Mouse (Mus musculus): ENCODE measurements around the gene Arsj. TPM values are rescaled to one million over a fixed set of nuclear protein-coding genes. Genes with fewer than 3 reads are reported as not detected.

Gene Arsj
- polyA plus RNA-seq, 1 experiment from 2014 or later: 0.81 TPM

DNA sequence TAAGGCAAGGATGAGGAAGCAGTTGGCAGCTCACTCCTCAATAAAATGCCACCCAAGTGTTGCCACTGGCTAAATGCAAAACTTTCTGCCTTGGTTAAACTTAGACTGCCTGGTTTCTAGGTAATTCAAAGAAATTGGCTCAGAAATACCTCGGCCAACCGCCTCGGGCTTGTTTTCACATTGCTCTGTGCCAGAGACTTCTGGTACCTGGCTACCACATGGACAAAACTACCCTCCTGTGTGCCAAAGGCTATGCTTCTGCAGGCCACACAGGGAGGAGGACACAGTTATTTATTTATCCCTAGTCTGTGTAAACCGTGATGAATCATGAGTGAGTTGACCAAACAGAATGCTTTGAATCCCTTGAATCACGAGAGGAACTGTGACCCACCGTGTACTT is 75.8 kb downstream of the Arsj start:
- WGBS: 56% methylated on average over 6 of the region's 6 CpGs

DNA sequence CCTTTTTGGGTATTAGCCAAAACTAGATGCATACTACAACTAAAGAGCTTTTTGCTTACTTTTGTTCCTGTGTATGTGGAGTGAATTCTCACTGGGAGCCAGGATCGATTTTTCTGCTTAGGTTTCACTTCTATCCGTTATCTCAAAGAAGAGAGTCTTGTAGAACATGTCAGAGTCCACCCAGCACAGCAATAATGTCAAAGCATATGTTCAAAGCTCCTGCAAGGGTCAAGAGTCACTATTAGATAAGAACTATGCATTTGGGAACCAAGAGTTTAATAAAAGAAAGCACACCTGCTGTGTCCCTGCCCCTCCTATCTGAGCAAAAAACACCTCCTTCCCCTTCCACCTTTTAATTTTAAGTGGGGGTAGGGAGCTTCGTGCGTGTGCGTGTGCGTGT is 85.6 kb downstream of the Arsj start:
- ATAC-seq (ENCODE audit: borderline replicate concordance, extremely low read depth, low FRiP score, low TSS enrichment): no peak
- H3K27me3 ChIP-seq: no peaks in the 10 kb centered on the region
- 57% methylated on average over 6 of the region's 6 CpGs for WGBS

More for the DNA sequence above, 75.8 kb downstream of the Arsj start:
- Histone ChIP-seq H3K27me3 (no peaks in the 10 kb centered on the region), H3K4me2 (no peak overlapping the region), H3K9ac (no peak overlapping the region), H3K4me1 (no peaks in the 10 kb centered on the region), H3K4me3 (no peak overlapping the region), H3K9me3 (no peaks in the 10 kb centered on the region), H3K36me3 (no peaks in the 10 kb centered on the region), H3K27ac (no peak overlapping the region)
- no peak for ATAC-seq (ENCODE audit: borderline replicate concordance, extremely low read depth, low FRiP score, low TSS enrichment)

DNA sequence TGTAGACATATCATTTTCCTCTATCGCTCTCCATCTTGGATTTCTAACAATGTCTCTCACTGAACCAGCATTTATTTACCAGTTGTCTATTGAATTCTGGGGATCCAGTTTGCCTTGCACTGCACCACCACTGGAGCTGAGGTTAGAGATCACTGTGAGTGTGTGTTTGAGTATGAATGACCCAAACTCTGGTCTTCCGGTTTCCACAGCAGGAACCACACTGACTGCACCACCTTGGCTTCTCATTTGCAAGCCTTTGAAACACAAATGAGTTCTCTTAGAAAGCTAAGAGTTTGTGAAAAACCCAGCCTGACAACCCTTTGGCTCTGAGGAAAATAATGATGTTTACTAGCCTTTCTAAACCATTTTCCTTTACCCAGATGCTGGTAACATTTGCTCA is 86.0 kb downstream of the Arsj start:
- H3K27ac ChIP-seq: no peak overlapping the region
- H3K4me1 ChIP-seq: no peaks in the 10 kb centered on the region
- 48% methylated on average over 2 of the region's 2 CpGs for WGBS
- H3K9me3 ChIP-seq: no peaks in the 10 kb centered on the region
- H3K27me3 ChIP-seq: no peaks in the 10 kb centered on the region
- no peaks in the 10 kb centered on the region for H3K36me3 ChIP-seq
- ATAC-seq (ENCODE audit: borderline replicate concordance, extremely low read depth, low FRiP score, low TSS enrichment): no peak
- H3K9ac ChIP-seq: no peak overlapping the region
- no peak overlapping the region for H3K4me3 ChIP-seq
- no peak overlapping the region for H3K4me2 ChIP-seq

More for the DNA sequence above, 85.6 kb downstream of the Arsj start:
- H3K27ac ChIP-seq: no peak overlapping the region
- H3K9ac ChIP-seq: no peak overlapping the region
- no peak overlapping the region for H3K4me2 ChIP-seq
- H3K36me3 ChIP-seq: no peaks in the 10 kb centered on the region
- H3K4me1 ChIP-seq: no peaks in the 10 kb centered on the region
- H3K9me3 ChIP-seq: no peaks in the 10 kb centered on the region
- H3K4me3 ChIP-seq: no peak overlapping the region

DNA sequence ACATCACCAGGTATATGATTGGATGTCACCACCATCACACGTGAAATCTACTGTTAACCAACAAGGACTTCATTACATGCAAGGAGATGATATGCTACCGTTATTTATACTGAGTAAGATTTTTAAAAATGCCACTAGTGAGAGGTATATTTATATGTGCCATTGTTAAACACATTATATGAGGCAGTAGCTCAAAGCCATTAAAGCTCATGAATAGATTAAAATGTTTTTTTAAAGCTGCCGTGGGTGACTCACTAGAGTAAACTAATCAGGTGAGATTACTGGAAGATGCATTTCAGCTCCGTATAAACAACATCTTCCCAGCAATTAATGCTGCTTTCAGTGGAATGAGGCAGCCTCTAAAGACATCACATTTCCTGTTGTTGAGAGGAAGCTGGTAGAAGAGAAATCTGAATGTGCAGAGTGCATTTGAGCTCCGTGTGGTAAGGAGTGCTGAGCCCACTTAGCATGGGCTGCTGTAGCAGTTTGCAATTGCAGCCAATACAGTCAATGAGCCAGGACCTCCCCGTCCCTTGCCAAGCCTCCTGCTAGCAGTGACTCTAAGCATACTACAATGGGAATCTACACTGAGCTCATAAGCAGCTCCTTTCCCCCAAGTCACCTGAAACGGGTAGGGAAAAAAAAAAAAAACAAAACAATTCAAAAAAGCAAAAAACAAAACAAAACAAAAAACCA is 92.5 kb downstream of the Arsj start:
- WGBS: 54% methylated on average over 7 of the region's 7 CpGs
- H3K9me3 ChIP-seq: no peaks in the 10 kb centered on the region
- no peak overlapping the region for H3K4me3 ChIP-seq
- H3K36me3 ChIP-seq: no peaks in the 10 kb centered on the region
- no peak overlapping the region for H3K9ac ChIP-seq
- H3K4me1 ChIP-seq: no peaks in the 10 kb centered on the region
- no peak for ATAC-seq (ENCODE audit: borderline replicate concordance, extremely low read depth, low FRiP score, low TSS enrichment)
- H3K27ac ChIP-seq: no peak overlapping the region
- H3K27me3 ChIP-seq: no peaks in the 10 kb centered on the region
- no peak overlapping the region for H3K4me2 ChIP-seq

DNA sequence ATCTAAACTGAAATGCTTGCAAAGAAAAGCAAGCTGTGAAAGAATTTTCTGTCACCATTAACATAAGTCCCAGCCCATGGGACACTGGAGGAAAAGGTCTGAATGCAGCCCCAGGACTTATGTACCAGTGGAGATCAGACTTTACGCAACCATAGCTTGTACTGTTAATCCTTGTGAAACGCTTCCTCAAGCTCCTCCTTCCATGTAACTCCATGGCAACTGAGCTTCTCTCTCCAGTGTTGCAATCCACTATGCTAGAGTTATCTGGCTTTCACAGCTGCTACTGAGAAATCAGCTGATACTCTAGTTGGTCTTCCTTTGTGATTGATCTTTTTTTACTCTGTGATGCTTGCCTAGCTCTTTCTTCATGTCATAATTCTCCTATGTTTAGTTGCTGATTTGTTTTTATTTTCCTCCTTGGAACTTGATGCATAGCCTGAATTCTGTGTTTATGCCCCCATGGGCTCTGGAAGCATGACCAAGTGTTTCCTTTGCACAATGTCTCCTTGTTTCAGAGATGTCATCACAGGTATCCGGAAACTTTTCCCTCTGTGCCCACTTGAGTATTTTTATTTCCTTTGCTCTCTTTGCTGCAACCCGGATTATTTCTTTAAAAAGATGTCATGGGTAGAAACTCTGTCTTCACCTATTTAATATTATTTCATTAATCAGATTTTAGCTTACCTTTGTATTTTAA is 99.8 kb downstream of the Arsj start:
- Histone ChIP-seq H3K9me3 (no peaks in the 10 kb centered on the region), H3K9ac (no peak overlapping the region), H3K4me3 (no peak overlapping the region), H3K36me3 (no peaks in the 10 kb centered on the region), H3K4me1 (no peaks in the 10 kb centered on the region), H3K27ac (no peak overlapping the region), H3K27me3 (no peaks in the 10 kb centered on the region), H3K4me2 (no peak overlapping the region)
- WGBS: 66% methylated on average over 4 of the region's 4 CpGs
- ATAC-seq (ENCODE audit: borderline replicate concordance, extremely low read depth, low FRiP score, low TSS enrichment): peak; percentile 73; the same call in 1 of the 2 replicates

DNA sequence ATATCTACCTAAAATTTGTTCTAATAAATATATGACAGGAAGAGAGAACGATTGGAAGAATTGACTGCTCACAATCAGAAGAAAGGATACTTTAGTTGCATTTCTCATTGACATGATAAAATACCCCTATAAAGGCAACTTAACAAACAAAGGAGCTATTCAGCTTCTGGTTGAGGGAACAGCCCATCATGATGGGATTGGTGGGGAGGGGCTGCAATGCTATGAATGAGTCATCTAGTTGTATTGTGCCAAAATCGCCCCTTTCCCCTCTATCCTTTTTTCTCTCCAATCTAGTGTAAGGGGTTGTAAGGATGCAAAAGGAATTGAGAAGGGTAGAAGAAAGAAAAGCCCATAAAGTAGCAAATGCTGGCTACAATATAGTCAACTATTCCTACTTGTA is 100.8 kb downstream of the Arsj start:
- no peak overlapping the region for H3K4me3 ChIP-seq
- H3K27ac ChIP-seq: no peak overlapping the region
- no peak overlapping the region for H3K9ac ChIP-seq
- no peak for ATAC-seq (ENCODE audit: borderline replicate concordance, extremely low read depth, low FRiP score, low TSS enrichment)
- H3K36me3 ChIP-seq: no peaks in the 10 kb centered on the region
- H3K4me1 ChIP-seq: no peaks in the 10 kb centered on the region
- no peak overlapping the region for H3K4me2 ChIP-seq
- 70% methylated on average over 2 of the region's 2 CpGs for WGBS
- no peaks in the 10 kb centered on the region for H3K27me3 ChIP-seq
- no peaks in the 10 kb centered on the region for H3K9me3 ChIP-seq

Other genes with a start within 250 kb of the Arsj start
- 35.1 and 39.0 TPM in 2 replicates for gene Camk2d, start 232.6 kb downstream of the Arsj start, polyA plus RNA-seq (2015; fragmentation: Nextera tagmentation; extraction: Ambion mirVana)

All from lung, embryonic 15.5 days (tissue).